Mouse (Mus musculus): ENCODE measurements around the gene Atp12a. TPM values are rescaled to one million over a fixed set of nuclear protein-coding genes. Genes with fewer than 3 reads are reported as not detected.

The Atp12a gene
- polyA plus RNA-seq (2015; fragmentation: Illumina TruSeq; extraction: RNeasy Lipid Tissue Mini Kit (QIAGEN cat#74804); ENCODE audit: insufficient read depth, low replicate concordance) = not detected

GRCm38 (mm10) chr14:56364711-56365237 is at the start of gene Atp12a:
TSS of gene Atp12a (plus strand) at chr14:56365068.

DNA sequence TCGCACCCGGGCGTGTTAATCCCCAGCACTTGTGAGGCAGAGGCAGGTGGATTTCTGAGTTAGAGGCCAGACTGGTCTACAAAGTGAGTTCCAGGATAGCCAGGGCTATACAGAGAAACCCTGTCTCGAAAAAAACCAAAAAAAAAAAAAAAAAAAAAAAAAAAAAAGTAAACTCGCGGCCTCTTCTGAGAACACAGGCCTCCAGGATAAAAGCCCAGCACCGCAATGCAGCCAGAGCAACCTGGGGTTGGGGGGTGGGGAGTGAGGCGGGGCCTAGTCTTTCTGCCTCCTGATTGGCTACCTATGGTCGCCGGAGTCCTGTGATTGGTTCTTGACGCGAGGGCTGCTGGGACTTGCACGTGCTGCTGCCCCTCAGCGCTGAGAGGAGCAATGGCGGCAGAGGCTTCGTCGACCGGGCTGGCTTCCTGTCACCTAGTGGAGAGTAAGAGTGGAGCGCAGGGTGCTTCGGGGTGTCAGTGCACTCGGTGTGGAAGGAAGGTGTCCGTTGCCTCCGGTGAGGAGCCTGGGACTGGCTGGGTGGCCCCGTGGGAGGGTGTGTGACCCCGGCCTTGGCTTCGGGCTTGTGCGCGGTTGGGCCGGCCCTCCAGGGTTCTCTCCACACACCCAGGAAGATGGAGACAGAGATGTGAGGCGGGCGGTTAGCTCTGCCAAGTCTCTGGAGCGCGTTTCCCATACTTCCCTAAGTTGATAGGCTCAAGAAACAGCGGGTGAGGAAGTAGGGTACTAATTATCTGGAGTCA is 37.6 kb downstream of the Atp12a start, which contains the start of gene Rnf17:
Gene Rnf17 (plus strand): TSS at position 271 of the 761 bp plus-strand sequence.

Other genes with a start within 250 kb of the Atp12a start
- not detected for gene Gzme, start 244.4 kb upstream of the Atp12a start, polyA plus RNA-seq (2015; fragmentation: Illumina TruSeq; extraction: RNeasy Lipid Tissue Mini Kit (QIAGEN cat#74804); ENCODE audit: insufficient read depth, low replicate concordance)
- not detected for gene Gzmd, start 232.5 kb upstream of the Atp12a start, polyA plus RNA-seq (2015; fragmentation: Illumina TruSeq; extraction: RNeasy Lipid Tissue Mini Kit (QIAGEN cat#74804); ENCODE audit: insufficient read depth, low replicate concordance)
- not detected for gene Gzmg, start 205.5 kb upstream of the Atp12a start, polyA plus RNA-seq (2015; fragmentation: Illumina TruSeq; extraction: RNeasy Lipid Tissue Mini Kit (QIAGEN cat#74804); ENCODE audit: insufficient read depth, low replicate concordance)
- not detected for gene Gzmn, start 190.5 kb upstream of the Atp12a start, polyA plus RNA-seq (2015; fragmentation: Illumina TruSeq; extraction: RNeasy Lipid Tissue Mini Kit (QIAGEN cat#74804); ENCODE audit: insufficient read depth, low replicate concordance)
- gene Gzmf, start 153.7 kb upstream of the Atp12a start, polyA plus RNA-seq (2015; fragmentation: Illumina TruSeq; extraction: RNeasy Lipid Tissue Mini Kit (QIAGEN cat#74804); ENCODE audit: insufficient read depth, low replicate concordance) = not detected
- gene Gzmc, start 130.4 kb upstream of the Atp12a start, polyA plus RNA-seq (2015; fragmentation: Illumina TruSeq; extraction: RNeasy Lipid Tissue Mini Kit (QIAGEN cat#74804); ENCODE audit: insufficient read depth, low replicate concordance) = 0.48 TPM
- gene Gzmb, start 102.8 kb upstream of the Atp12a start, polyA plus RNA-seq (2015; fragmentation: Illumina TruSeq; extraction: RNeasy Lipid Tissue Mini Kit (QIAGEN cat#74804); ENCODE audit: insufficient read depth, low replicate concordance) = 8.5 TPM
- 0.54 TPM for gene Rnf17, start 37.5 kb downstream of the Atp12a start, polyA plus RNA-seq (2015; fragmentation: Illumina TruSeq; extraction: RNeasy Lipid Tissue Mini Kit (QIAGEN cat#74804); ENCODE audit: insufficient read depth, low replicate concordance)
- 24.5 TPM for gene Cenpj, start 210.4 kb downstream of the Atp12a start, polyA plus RNA-seq (2015; fragmentation: Illumina TruSeq; extraction: RNeasy Lipid Tissue Mini Kit (QIAGEN cat#74804); ENCODE audit: insufficient read depth, low replicate concordance)
- gene Parp4, start 210.6 kb downstream of the Atp12a start, polyA plus RNA-seq (2015; fragmentation: Illumina TruSeq; extraction: RNeasy Lipid Tissue Mini Kit (QIAGEN cat#74804); ENCODE audit: insufficient read depth, low replicate concordance) = 92.6 TPM